Mouse (Mus musculus) midbrain, embryonic 13.5 days (tissue): Measurements from ENCODE around the gene Gckr. TPM values are rescaled to one million over a fixed set of nuclear protein-coding genes. Genes with fewer than 3 reads are reported as not detected.
"Not testable (repeated sequence)": the region's sequence is repeated elsewhere in the genome, so short reads cannot be mapped to it uniquely, and the experiment has no call there.

ENCODE experiments used
- ATAC-seq: fragments of 200-750 bp; cut with Nextera tagmentation; 2 replicates; pipeline ENCODE4 v1.8.0; 2017; ENCODE audit warnings: mild to moderate bottlenecking, moderate TSS enrichment, moderate library complexity
- H3K27ac ChIP-seq: fragments of 300-500 bp; sonication (generic); 2 replicates; pipeline ENCODE4 v1.5.1; 2015; ENCODE audit warnings: inconsistent platforms, mild to moderate bottlenecking, moderate library complexity
- H3K27me3 ChIP-seq: fragments of 300-500 bp; sonication (generic); 2 replicates; pipeline ENCODE4 v1.6.1; 2015; ENCODE audit warnings: mild to moderate bottlenecking, inconsistent platforms
- H3K36me3 ChIP-seq: fragments of 300-500 bp; sonication (generic); 2 replicates; pipeline ENCODE4 v1.6.1; 2015; ENCODE audit warnings: mild to moderate bottlenecking, inconsistent platforms
- H3K4me1 ChIP-seq: fragments of 300-500 bp; sonication (generic); replicated peaks from 2 replicates; pipeline ENCODE4 v1.6.1; 2015; ENCODE audit warnings: inconsistent platforms
- H3K4me2 ChIP-seq: fragments of 300-500 bp; sonication (generic); replicated peaks from 2 replicates; pipeline ENCODE4 v1.6.1; 2015; ENCODE audit warnings: moderate library complexity, mild to moderate bottlenecking, inconsistent platforms
- H3K4me3 ChIP-seq: fragments of 300-500 bp; sonication (generic); replicated peaks from 2 replicates; pipeline ENCODE4 v1.5.1; 2015; ENCODE audit warnings: mild to moderate bottlenecking, inconsistent platforms
- H3K9ac ChIP-seq: fragments of 300-500 bp; sonication (generic); replicated peaks from 2 replicates; pipeline ENCODE4 v1.6.1; 2015; ENCODE audit warnings: mild to moderate bottlenecking, inconsistent platforms
- H3K9me3 ChIP-seq: fragments of 300-500 bp; sonication (generic); 2 replicates; pipeline ENCODE4 v1.6.1; 2016; ENCODE audit warnings: mild to moderate bottlenecking, inconsistent platforms
- WGBS: fragments of 180-500 bp; shearing (Covaris S2); methylation state at CpG from one replicate; pipeline ENCODE4 v1.1.7; 2015; 5-methylcytosine and 5-hydroxymethylcytosine counted together
- polyA plus RNA-seq: library from polyadenylated mRNA; unstranded; fragments of >200 nt; fragmentation: Nextera tagmentation; extraction: Ambion mirVana; gene quantifications from 2 replicates; pipeline ENCODE4 v1.2.1, GENCODE M21; 2015

The Gckr gene
- polyA plus RNA-seq, 1 experiment from 2014 or later = 0.12 TPM

GRCm38 (mm10) chr5:31298486-31298885 lies 1.2 kb downstream of the Gckr start:
- H3K27ac ChIP-seq = no peak overlapping the region
- 72% methylated on average over 2 of the region's 2 CpGs for WGBS
- peaks cover 2% of the 10 kb centered on the region for H3K36me3 ChIP-seq
- H3K4me3 ChIP-seq = no peak overlapping the region
- no peak overlapping the region for H3K9ac ChIP-seq
- peaks cover 2% of the 10 kb centered on the region; the same call in 1 of the 2 replicates for H3K27me3 ChIP-seq
- no peak overlapping the region for H3K4me2 ChIP-seq
- ATAC-seq = no peak
- H3K9me3 ChIP-seq = no peaks in the 10 kb centered on the region
- H3K4me1 ChIP-seq = peaks cover 22% of the 10 kb centered on the region

DNA sequence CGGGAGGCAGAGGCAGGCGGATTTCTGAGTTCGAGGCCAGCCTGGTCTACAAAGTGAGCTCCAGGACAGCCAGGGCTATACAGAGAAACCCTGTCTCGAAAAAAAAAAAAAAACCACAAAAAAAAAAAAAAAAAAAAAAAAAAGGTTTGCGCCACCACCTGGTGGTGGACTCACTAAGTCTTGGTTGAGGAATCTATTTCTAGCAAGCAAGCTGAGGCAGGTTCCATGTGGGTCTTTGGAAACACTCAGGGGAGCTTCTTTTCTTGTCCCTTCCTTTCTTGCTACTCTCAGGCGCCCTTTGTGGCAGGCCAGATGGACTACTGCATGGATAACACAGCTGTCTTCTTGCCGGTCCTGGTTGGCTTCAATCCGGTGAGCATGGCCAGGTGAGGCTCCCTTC lies 4.6 kb downstream of the Gckr start:
- Histone ChIP-seq H3K9ac (no peak overlapping the region), H3K4me2 (no peak overlapping the region), H3K27ac (no peak overlapping the region), H3K36me3 (no peaks in the 10 kb centered on the region), H3K4me1 (no peaks in the 10 kb centered on the region), H3K27me3 (peaks cover 4% of the 10 kb centered on the region; the same call in 1 of the 2 replicates), H3K9me3 (no peaks in the 10 kb centered on the region), H3K4me3 (no peak overlapping the region)
- ATAC-seq = no peak
- WGBS = 81% methylated on average over 8 of the region's 8 CpGs

- Histone ChIP-seq H3K4me3 (no peak overlapping the region), H3K27me3 (peaks cover 4% of the 10 kb centered on the region; the same call in 1 of the 2 replicates), H3K9me3 (no peaks in the 10 kb centered on the region), H3K4me1 (no peaks in the 10 kb centered on the region), H3K27ac (no peak overlapping the region), H3K4me2 (no peak overlapping the region), H3K9ac (no peak overlapping the region), H3K36me3 (no peaks in the 10 kb centered on the region)
- 91% methylated on average over 6 of the region's 6 CpGs for WGBS
- no peak for ATAC-seq
Measured at GRCm38 (mm10) chr5:31303093-31303492, 5.8 kb downstream of the Gckr start.

DNA sequence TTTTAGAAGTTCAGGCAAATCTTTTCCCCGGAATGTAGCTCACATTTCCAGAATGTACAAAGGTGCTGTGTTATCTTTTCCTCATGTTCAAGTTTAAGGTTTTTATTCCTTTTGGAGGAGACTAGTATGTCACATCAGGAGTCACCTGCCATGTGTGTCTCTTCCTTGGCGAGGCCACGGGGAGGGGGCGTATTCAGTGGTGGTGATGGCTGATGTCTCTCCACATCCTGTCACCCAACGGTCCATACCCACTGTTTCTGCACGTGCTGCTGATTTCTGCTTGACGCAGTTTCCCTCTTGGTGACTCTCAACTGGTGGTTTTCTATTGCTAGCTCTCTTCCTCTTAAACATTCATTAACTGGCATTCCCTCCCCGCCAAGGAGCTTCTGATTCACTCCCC lies 15.6 kb downstream of the Gckr start:
- H3K4me2 ChIP-seq = no peak overlapping the region
- no peak overlapping the region for H3K9ac ChIP-seq
- H3K9me3 ChIP-seq = no peaks in the 10 kb centered on the region
- no peaks in the 10 kb centered on the region for H3K36me3 ChIP-seq
- no peak for ATAC-seq
- no peaks in the 10 kb centered on the region for H3K27me3 ChIP-seq
- no peaks in the 10 kb centered on the region for H3K4me1 ChIP-seq
- H3K4me3 ChIP-seq = no peak overlapping the region
- no peak overlapping the region for H3K27ac ChIP-seq
- WGBS = 87% methylated on average over 8 of the region's 8 CpGs

DNA sequence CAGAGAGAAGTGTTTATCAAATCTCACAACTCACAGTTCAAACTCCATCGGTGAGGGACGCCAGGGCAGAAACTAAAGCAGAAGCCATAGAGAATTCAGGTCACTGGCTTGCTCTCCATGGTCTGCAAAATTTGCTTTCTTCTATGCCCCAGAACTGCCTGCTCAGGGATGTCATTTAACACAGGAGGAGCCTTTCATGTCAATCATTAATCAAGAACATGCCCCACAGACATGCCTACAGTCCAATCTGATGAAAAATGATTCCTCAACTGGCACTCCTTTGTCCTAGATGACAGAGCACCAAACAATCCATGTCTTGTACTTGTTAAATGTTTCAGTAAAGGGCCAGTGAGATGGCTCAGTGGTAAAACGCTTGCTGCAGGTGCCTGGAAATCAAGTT lies 25.5 kb downstream of the Gckr start:
- Histone ChIP-seq H3K9ac (no peak overlapping the region), H3K27ac (no peak overlapping the region), H3K27me3 (0 out of 2 replicates have a peak, but pooled peaks cover 4% of the 10 kb centered on the region), H3K4me3 (no peak overlapping the region), H3K9me3 (no peaks in the 10 kb centered on the region), H3K36me3 (no peaks in the 10 kb centered on the region), H3K4me2 (no peak overlapping the region), H3K4me1 (no peaks in the 10 kb centered on the region)
- 92% methylated on average over 3 of the region's 3 CpGs for WGBS
- ATAC-seq = no peak

GRCm38 (mm10) chr5:31324085-31324484 lies 26.8 kb downstream of the Gckr start:
- Histone ChIP-seq H3K36me3 (no peaks in the 10 kb centered on the region), H3K4me3 (no peak overlapping the region), H3K9me3 (no peaks in the 10 kb centered on the region), H3K9ac (no peak overlapping the region), H3K27me3 (0 out of 2 replicates have a peak, but pooled peaks cover 4% of the 10 kb centered on the region), H3K4me1 (no peaks in the 10 kb centered on the region), H3K27ac (no peak overlapping the region), H3K4me2 (no peak overlapping the region)
- no peak for ATAC-seq
- 71% methylated on average over 3 of the region's 3 CpGs for WGBS

DNA sequence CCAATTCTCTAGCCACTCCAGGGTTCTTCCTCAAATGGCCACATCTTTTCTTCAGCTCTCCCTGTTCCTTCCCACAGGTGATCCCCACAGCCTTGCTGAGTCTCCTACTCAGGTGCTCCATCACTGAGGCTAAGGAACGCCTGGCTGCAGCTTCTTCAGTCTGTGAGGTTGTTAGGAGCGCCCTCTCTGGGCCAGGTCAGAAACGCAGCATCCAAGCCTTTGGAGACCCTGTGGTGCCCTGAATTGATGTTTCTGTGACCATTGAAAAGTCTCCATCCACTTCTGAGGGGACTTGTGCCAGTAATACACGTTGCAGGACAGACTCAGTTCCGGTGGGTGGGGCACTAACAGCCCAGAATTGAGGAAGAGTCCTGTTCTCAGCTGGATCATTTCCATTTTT lies 29.6 kb downstream of the Gckr start:
- 21% methylated on average over 5 of the region's 5 CpGs for WGBS
- no peak overlapping the region for H3K9ac ChIP-seq

GRCm38 (mm10) chr5:31328255-31328654 lies 31.0 kb downstream of the Gckr start:
- H3K9me3 ChIP-seq = no peaks in the 10 kb centered on the region
- no peak overlapping the region for H3K27ac ChIP-seq
- no peak overlapping the region for H3K9ac ChIP-seq
- H3K36me3 ChIP-seq = no peaks in the 10 kb centered on the region
- 0 out of 2 replicates have a peak, but pooled peaks cover 4% of the 10 kb centered on the region for H3K27me3 ChIP-seq
- H3K4me3 ChIP-seq = no peak overlapping the region
- no peak for ATAC-seq
- H3K4me1 ChIP-seq = no peaks in the 10 kb centered on the region
- WGBS = 31% methylated on average over 7 of the region's 7 CpGs
- no peak overlapping the region for H3K4me2 ChIP-seq

More for the DNA sequence above, 29.6 kb downstream of the Gckr start:
- Histone ChIP-seq H3K4me2 (no peak overlapping the region), H3K27ac (no peak overlapping the region), H3K4me1 (no peaks in the 10 kb centered on the region), H3K36me3 (no peaks in the 10 kb centered on the region), H3K4me3 (no peak overlapping the region), H3K9me3 (no peaks in the 10 kb centered on the region), H3K27me3 (0 out of 2 replicates have a peak, but pooled peaks cover 4% of the 10 kb centered on the region)
- no peak for ATAC-seq

DNA sequence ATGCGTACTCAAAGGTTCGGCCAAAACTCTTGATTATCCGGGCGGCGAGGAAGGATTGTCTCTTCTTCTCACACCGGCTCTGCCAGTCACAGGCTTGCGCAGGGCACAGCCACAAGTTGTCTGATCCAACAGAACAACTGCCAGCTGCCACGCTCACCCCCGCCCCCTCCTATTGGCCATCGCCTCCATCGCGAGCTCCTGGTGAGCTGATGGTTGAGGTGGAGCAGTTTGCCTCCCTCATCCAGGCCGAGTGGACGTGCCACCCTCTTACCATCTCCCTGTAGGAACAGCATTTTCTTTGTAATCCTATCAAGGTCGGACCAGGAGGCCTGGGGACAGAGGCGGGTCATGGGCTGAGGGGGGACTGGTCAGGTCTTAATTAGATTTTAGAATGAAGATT lies 60.3 kb downstream of the Gckr start:
- not testable (repeated sequence) for H3K27ac ChIP-seq, H3K4me1 ChIP-seq, ATAC-seq, H3K4me2 ChIP-seq, H3K4me3 ChIP-seq, H3K36me3 ChIP-seq, H3K9me3 ChIP-seq, H3K27me3 ChIP-seq, H3K9ac ChIP-seq
- 78% methylated on average over 16 of the region's 16 CpGs for WGBS

- no peak overlapping the region for H3K27ac ChIP-seq
- H3K9ac ChIP-seq = no peak overlapping the region
- H3K4me1 ChIP-seq = no peaks in the 10 kb centered on the region
- H3K4me3 ChIP-seq = no peak overlapping the region
- H3K36me3 ChIP-seq = no peaks in the 10 kb centered on the region
- ATAC-seq = no peak
- no peak overlapping the region for H3K4me2 ChIP-seq
- H3K27me3 ChIP-seq = no peaks in the 10 kb centered on the region
- H3K9me3 ChIP-seq = no peaks in the 10 kb centered on the region
- 82% methylated on average over 6 of the region's 6 CpGs for WGBS
Measured at GRCm38 (mm10) chr5:31360955-31361354, 63.7 kb downstream of the Gckr start.

Other genes with a start within 250 kb of the Gckr start
- 156 and 160 TPM in 2 replicates for gene Atraid, start 249.1 kb upstream of the Gckr start, polyA plus RNA-seq
- 17.3 and 19.3 TPM in 2 replicates for gene Slc5a6, start 248.5 kb upstream of the Gckr start, polyA plus RNA-seq
- 16.1 and 19.1 TPM in 2 replicates for gene Cad, start 242.7 kb upstream of the Gckr start, polyA plus RNA-seq
- not detected in 2 replicates for gene Dnajc5g, start 191.2 kb upstream of the Gckr start, polyA plus RNA-seq
- gene Slc30a3, start 189.2 kb upstream of the Gckr start, polyA plus RNA-seq = 15.9 and 16.8 TPM in 2 replicates
- gene Trim54, start 180.7 kb upstream of the Gckr start, polyA plus RNA-seq = not detected in 2 replicates
- gene Ucn, start 158.6 kb upstream of the Gckr start, polyA plus RNA-seq = not detected in 2 replicates
- gene Mpv17, start 143.2 kb upstream of the Gckr start, polyA plus RNA-seq = 54.7 and 57.5 TPM in 2 replicates
- gene Gm29609, start 117.5 kb upstream of the Gckr start, polyA plus RNA-seq = 0.86 and 1.1 TPM in 2 replicates
- gene Gtf3c2, start 117.3 kb upstream of the Gckr start, polyA plus RNA-seq = 78.1 and 80.2 TPM in 2 replicates
- gene Snx17, start 104.2 kb upstream of the Gckr start, polyA plus RNA-seq = 135 and 140 TPM in 2 replicates
- gene Eif2b4, start 104.0 kb upstream of the Gckr start, polyA plus RNA-seq = 71.5 and 74.6 TPM in 2 replicates
- gene Zfp513, start 95.1 kb upstream of the Gckr start, polyA plus RNA-seq = 12.5 and 20.5 TPM in 2 replicates
- 174 and 175 TPM in 2 replicates for gene Ppm1g, start 76.8 kb upstream of the Gckr start, polyA plus RNA-seq
- gene Nrbp1, start 56.6 kb upstream of the Gckr start, polyA plus RNA-seq = 153 and 160 TPM in 2 replicates
- 0.54 and 0.63 TPM in 2 replicates for gene Gm9970, start 56.2 kb upstream of the Gckr start, polyA plus RNA-seq
- gene Krtcap3, start 45.8 kb upstream of the Gckr start, polyA plus RNA-seq = 1.7 and 3.4 TPM in 2 replicates
- gene Ift172, start 6.3 kb upstream of the Gckr start, polyA plus RNA-seq = 34.4 and 36.0 TPM in 2 replicates
- 63.2 and 74.5 TPM in 2 replicates for gene Fndc4, start 1.4 kb upstream of the Gckr start, polyA plus RNA-seq
- gene Zfp512, start 155.0 kb downstream of the Gckr start, polyA plus RNA-seq = 124 and 125 TPM in 2 replicates
- 0.13 and 0.18 TPM in 2 replicates for gene 4930548H24Rik, start 188.3 kb downstream of the Gckr start, polyA plus RNA-seq
- 78.3 and 80.5 TPM in 2 replicates for gene Gpn1, start 197.3 kb downstream of the Gckr start, polyA plus RNA-seq
- gene Slc4a1ap, start 229.6 kb downstream of the Gckr start, polyA plus RNA-seq = 32.6 and 34.8 TPM in 2 replicates
- gene Supt7l, start 230.4 kb downstream of the Gckr start, polyA plus RNA-seq = 30.5 and 33.7 TPM in 2 replicates